Mouse (Mus musculus): Measurements from ENCODE around the gene Hmg20b. TPM values are rescaled to one million over a fixed set of nuclear protein-coding genes. Genes with fewer than 3 reads are reported as not detected.

Hmg20b gene
- 111 and 128 TPM in 2 replicates for polyA plus RNA-seq (2016; fragmentation: Nextera tagmentation; extraction: Ambion mirVana)

- Histone ChIP-seq H3K4me3 (peak within 1 kb of the TSS; percentile 92), H3K27me3 (ENCODE audit: insufficient read depth, poor library complexity, severe bottlenecking) (peaks cover 39% of the 10 kb centered on the region), H3K27ac (peak within 1 kb of the TSS; percentile 89), H3K9me3 (no peaks in the 10 kb centered on the region), H3K36me3 (peaks cover 32% of the 10 kb centered on the region), H3K4me1 (replicated peaks) (peaks cover 57% of the 10 kb centered on the region)
- under 1% methylated on average over 54 of the region's 54 CpGs for WGBS
- peak; percentile 100 for DNase-seq (ENCODE audit: low spot score)
Measured at GRCm38 (mm10) chr10:81350351-81351063, at the start of gene Hmg20b. Gene Hmg20b, minus strand, starts transcription at chr10:81350480.

- Histone ChIP-seq H3K4me1 (replicated peaks) (peaks cover 83% of the 10 kb centered on the region), H3K4me3 (peak overlapping the region; percentile 41; the same call in 1 of the 2 replicates), H3K27me3 (ENCODE audit: insufficient read depth, poor library complexity, severe bottlenecking) (peaks cover 70% of the 10 kb centered on the region), H3K9me3 (no peaks in the 10 kb centered on the region), H3K27ac (peak overlapping the region; percentile 93), H3K36me3 (peaks cover 11% of the 10 kb centered on the region)
- 70% methylated on average over 18 of the region's 18 CpGs for WGBS
- DNase-seq (ENCODE audit: low spot score): no peak
Measured at GRCm38 (mm10) chr10:81399798-81400308, 49.6 kb upstream of the Hmg20b start.

- H3K4me1 ChIP-seq (replicated peaks): peaks cover 78% of the 10 kb centered on the region
- H3K36me3 ChIP-seq: peaks cover 11% of the 10 kb centered on the region
- no peak for DNase-seq (ENCODE audit: low spot score)
- H3K9me3 ChIP-seq: no peaks in the 10 kb centered on the region
- 54% methylated on average over 5 of the region's 5 CpGs for WGBS
- peaks cover 64% of the 10 kb centered on the region for H3K27me3 ChIP-seq (ENCODE audit: insufficient read depth, poor library complexity, severe bottlenecking)
- H3K4me3 ChIP-seq: peak overlapping the region; percentile 0; the same call in 1 of the 2 replicates
- H3K27ac ChIP-seq: peak overlapping the region; percentile 93
Measured at GRCm38 (mm10) chr10:81399296-81399695, 49.0 kb upstream of the Hmg20b start.

- Histone ChIP-seq H3K9me3 (no peaks in the 10 kb centered on the region), H3K36me3 (peaks cover 11% of the 10 kb centered on the region), H3K4me1 (replicated peaks) (peaks cover 72% of the 10 kb centered on the region), H3K27ac (peak overlapping the region; percentile 8; the same call in 1 of the 2 replicates), H3K27me3 (ENCODE audit: insufficient read depth, poor library complexity, severe bottlenecking) (peaks cover 53% of the 10 kb centered on the region), H3K4me3 (no peak overlapping the region)
- DNase-seq (ENCODE audit: low spot score): no peak
- WGBS: 51% methylated on average over 5 of the region's 5 CpGs
Measured at GRCm38 (mm10) chr10:81396749-81397148, 46.5 kb upstream of the Hmg20b start.

GRCm38 (mm10) chr10:81395865-81396264 lies 45.6 kb upstream of the Hmg20b start:
- no peak overlapping the region for H3K4me3 ChIP-seq
- no peaks in the 10 kb centered on the region for H3K9me3 ChIP-seq
- peak overlapping the region; percentile 26; the same call in 1 of the 2 replicates for H3K27ac ChIP-seq
- peaks cover 12% of the 10 kb centered on the region for H3K36me3 ChIP-seq
- WGBS: 76% methylated on average over 4 of the region's 4 CpGs
- H3K4me1 ChIP-seq (replicated peaks): peaks cover 63% of the 10 kb centered on the region
- no peak for DNase-seq (ENCODE audit: low spot score)
- peaks cover 45% of the 10 kb centered on the region for H3K27me3 ChIP-seq (ENCODE audit: insufficient read depth, poor library complexity, severe bottlenecking)

GRCm38 (mm10) chr10:81395127-81395526 lies 44.8 kb upstream of the Hmg20b start:
- Histone ChIP-seq H3K27ac (no peak overlapping the region), H3K4me1 (replicated peaks) (peaks cover 60% of the 10 kb centered on the region), H3K36me3 (peaks cover 14% of the 10 kb centered on the region), H3K4me3 (no peak overlapping the region), H3K27me3 (ENCODE audit: insufficient read depth, poor library complexity, severe bottlenecking) (peaks cover 38% of the 10 kb centered on the region), H3K9me3 (no peaks in the 10 kb centered on the region)
- WGBS: 18% methylated on average over 5 of the region's 5 CpGs
- peak; percentile 83 for DNase-seq (ENCODE audit: low spot score)

- H3K9me3 ChIP-seq: no peaks in the 10 kb centered on the region
- DNase-seq (ENCODE audit: low spot score): no peak
- peak overlapping the region; percentile 75 for H3K27ac ChIP-seq
- H3K4me1 ChIP-seq (replicated peaks): peaks cover 60% of the 10 kb centered on the region
- peak overlapping the region; percentile 43 for H3K4me3 ChIP-seq
- WGBS: 10% methylated on average over 19 of the region's 19 CpGs
- H3K27me3 ChIP-seq (ENCODE audit: insufficient read depth, poor library complexity, severe bottlenecking): peaks cover 27% of the 10 kb centered on the region
- H3K36me3 ChIP-seq: peaks cover 17% of the 10 kb centered on the region
Measured at GRCm38 (mm10) chr10:81393456-81394063, 43.3 kb upstream of the Hmg20b start.

- no peaks in the 10 kb centered on the region for H3K9me3 ChIP-seq
- H3K27ac ChIP-seq: peak within 1 kb of the TSS; percentile 75
- H3K27me3 ChIP-seq (ENCODE audit: insufficient read depth, poor library complexity, severe bottlenecking): peaks cover 23% of the 10 kb centered on the region
- no peak for DNase-seq (ENCODE audit: low spot score)
- peaks cover 24% of the 10 kb centered on the region for H3K36me3 ChIP-seq
- H3K4me1 ChIP-seq (replicated peaks): peaks cover 59% of the 10 kb centered on the region
- H3K4me3 ChIP-seq: peak within 1 kb of the TSS; percentile 43
- WGBS: 61% methylated on average over 14 of the region's 14 CpGs
Measured at GRCm38 (mm10) chr10:81392781-81393185, 42.5 kb upstream of the Hmg20b start, which contains the start of gene Smim24. Gene Smim24, plus strand, starts transcription at chr10:81393051.

GRCm38 (mm10) chr10:81392270-81392669 lies 42.0 kb upstream of the Hmg20b start:
- DNase-seq (ENCODE audit: low spot score): no peak
- Histone ChIP-seq H3K36me3 (peaks cover 30% of the 10 kb centered on the region), H3K27ac (no peak overlapping the region), H3K9me3 (no peaks in the 10 kb centered on the region), H3K4me3 (no peak overlapping the region; the same call in 1 of the 2 replicates), H3K4me1 (replicated peaks) (peaks cover 54% of the 10 kb centered on the region), H3K27me3 (ENCODE audit: insufficient read depth, poor library complexity, severe bottlenecking) (peaks cover 18% of the 10 kb centered on the region)
- WGBS: 87% methylated on average over 6 of the region's 6 CpGs

GRCm38 (mm10) chr10:81390678-81390965 lies 40.3 kb upstream of the Hmg20b start:
- no peak overlapping the region for H3K4me3 ChIP-seq
- DNase-seq (ENCODE audit: low spot score): no peak
- no peak overlapping the region; the same call in 1 of the 2 replicates for H3K27ac ChIP-seq
- no peaks in the 10 kb centered on the region for H3K9me3 ChIP-seq
- H3K27me3 ChIP-seq (ENCODE audit: insufficient read depth, poor library complexity, severe bottlenecking): peaks cover 10% of the 10 kb centered on the region
- H3K4me1 ChIP-seq (replicated peaks): peaks cover 47% of the 10 kb centered on the region
- H3K36me3 ChIP-seq: peaks cover 46% of the 10 kb centered on the region
- WGBS: 91% methylated on average over 13 of the region's 13 CpGs

- Histone ChIP-seq H3K4me3 (no peak overlapping the region), H3K4me1 (replicated peaks) (peaks cover 52% of the 10 kb centered on the region), H3K27ac (peak overlapping the region; percentile 37), H3K36me3 (peaks cover 46% of the 10 kb centered on the region), H3K9me3 (no peaks in the 10 kb centered on the region), H3K27me3 (ENCODE audit: insufficient read depth, poor library complexity, severe bottlenecking) (peaks cover 10% of the 10 kb centered on the region)
- peak; percentile 78 for DNase-seq (ENCODE audit: low spot score)
- 65% methylated on average over 23 of the region's 23 CpGs for WGBS
Measured at GRCm38 (mm10) chr10:81389801-81390677, 39.8 kb upstream of the Hmg20b start.

GRCm38 (mm10) chr10:81389373-81389772 lies 39.1 kb upstream of the Hmg20b start:
- 49% methylated on average over 3 of the region's 3 CpGs for WGBS
- peaks cover 10% of the 10 kb centered on the region for H3K27me3 ChIP-seq (ENCODE audit: insufficient read depth, poor library complexity, severe bottlenecking)
- H3K27ac ChIP-seq: peak overlapping the region; percentile 37
- DNase-seq (ENCODE audit: low spot score): no peak
- H3K4me3 ChIP-seq: no peak overlapping the region
- H3K9me3 ChIP-seq: no peaks in the 10 kb centered on the region
- H3K36me3 ChIP-seq: peaks cover 46% of the 10 kb centered on the region
- H3K4me1 ChIP-seq (replicated peaks): peaks cover 57% of the 10 kb centered on the region
